Mouse (Mus musculus) heart, embryonic 13.5 days (tissue): Measurements from ENCODE around the gene Camkmt. TPM values are rescaled to one million over a fixed set of nuclear protein-coding genes. Genes with fewer than 3 reads are reported as not detected.

ENCODE experiments used
- ATAC-seq: fragments of 200-750 bp; cut with Nextera tagmentation; 2 replicates; pipeline ENCODE4 v1.8.0; 2017; ENCODE audit warnings: moderate TSS enrichment; ENCODE audit not compliant: insufficient number of reproducible peaks, low FRiP score, low TSS enrichment; ENCODE audit errors: extremely low read depth
- H3K27ac ChIP-seq: fragments of 300-500 bp; sonication (generic); replicated peaks from 2 replicates; pipeline ENCODE4 v1.5.1; 2015; ENCODE audit warnings: moderate library complexity, mild to moderate bottlenecking, inconsistent platforms
- H3K27me3 ChIP-seq: fragments of 300-500 bp; sonication (generic); replicated peaks from 2 replicates; pipeline ENCODE4 v1.6.1; 2015; ENCODE audit warnings: mild to moderate bottlenecking, inconsistent platforms
- H3K36me3 ChIP-seq: fragments of 300-500 bp; sonication (generic); 2 replicates; pipeline ENCODE4 v1.6.1; 2015; ENCODE audit warnings: mild to moderate bottlenecking, inconsistent platforms
- H3K4me1 ChIP-seq: fragments of 300-500 bp; sonication (generic); 2 replicates; pipeline ENCODE4 v1.6.1; 2015; ENCODE audit warnings: inconsistent platforms
- H3K4me2 ChIP-seq: fragments of 300-500 bp; sonication (generic); 2 replicates; pipeline ENCODE4 v1.6.1; 2015; ENCODE audit warnings: inconsistent platforms, mild to moderate bottlenecking, moderate library complexity
- H3K4me3 ChIP-seq: fragments of 300-500 bp; sonication (generic); 2 replicates; pipeline ENCODE4 v1.5.1; 2015; ENCODE audit warnings: moderate library complexity, mild to moderate bottlenecking, inconsistent platforms
- H3K9ac ChIP-seq: fragments of 300-500 bp; sonication (generic); 2 replicates; pipeline ENCODE4 v1.6.1; 2015; ENCODE audit warnings: inconsistent platforms, mild to moderate bottlenecking, moderate library complexity
- H3K9me3 ChIP-seq: fragments of 300-500 bp; sonication (generic); 2 replicates; pipeline ENCODE4 v1.6.1; 2016; ENCODE audit warnings: inconsistent platforms
- WGBS: fragments of 180-500 bp; shearing (Covaris S2); methylation state at CpG from one replicate; pipeline ENCODE4 v1.1.7; 2015; ENCODE audit warnings: mixed read lengths; 5-methylcytosine and 5-hydroxymethylcytosine counted together
- polyA plus RNA-seq: library from polyadenylated mRNA; unstranded; fragments of >200 nt; fragmentation: Nextera tagmentation; extraction: Ambion mirVana; gene quantifications from 2 replicates; pipeline ENCODE4 v1.2.1, GENCODE M21; 2015

Camkmt gene
- polyA plus RNA-seq, 1 experiment from 2014 or later: 6.5 TPM

DNA sequence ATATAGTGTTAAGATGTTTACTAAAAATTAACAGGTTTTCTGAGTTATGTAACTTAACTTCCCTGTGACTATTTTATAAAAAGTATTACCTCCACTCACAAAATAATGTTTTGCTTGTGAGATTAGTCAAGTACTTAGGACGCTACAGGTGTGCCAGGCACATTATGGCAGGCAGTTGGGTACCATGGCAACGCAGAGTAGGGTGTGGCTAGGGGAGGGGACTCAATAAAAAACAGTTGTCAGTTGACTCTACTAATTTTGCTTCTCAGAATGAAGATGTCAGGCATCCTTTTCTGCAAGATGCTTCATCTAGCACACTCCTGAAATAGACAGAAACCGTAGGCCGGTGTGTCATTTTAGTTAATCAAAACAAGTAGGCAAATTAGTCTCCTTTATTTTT, 310.4 kb downstream of the Camkmt start:
- Histone ChIP-seq H3K27ac (no peak overlapping the region), H3K4me1 (peaks cover 24% of the 10 kb centered on the region), H3K9ac (no peak overlapping the region), H3K36me3 (no peaks in the 10 kb centered on the region), H3K9me3 (no peaks in the 10 kb centered on the region), H3K4me3 (no peak overlapping the region), H3K27me3 (no peaks in the 10 kb centered on the region), H3K4me2 (no peak overlapping the region)
- WGBS: 77% methylated on average over 4 of the region's 4 CpGs
- ATAC-seq: no peak

GRCm38 (mm10) chr17:85405161-85405560, 314.8 kb downstream of the Camkmt start:
- Histone ChIP-seq H3K4me2 (no peak overlapping the region), H3K4me1 (peaks cover 35% of the 10 kb centered on the region), H3K27ac (peak overlapping the region; percentile 70; the same call in 1 of the 2 replicates), H3K27me3 (no peaks in the 10 kb centered on the region), H3K4me3 (no peak overlapping the region), H3K9ac (no peak overlapping the region), H3K9me3 (no peaks in the 10 kb centered on the region), H3K36me3 (no peaks in the 10 kb centered on the region)
- WGBS: 80% methylated on average over 5 of the region's 5 CpGs
- no peak for ATAC-seq

- peak overlapping the region; percentile 70 for H3K27ac ChIP-seq
- 44% methylated on average over 10 of the region's 10 CpGs for WGBS
- no peak overlapping the region for H3K4me3 ChIP-seq
- peaks cover 33% of the 10 kb centered on the region for H3K4me1 ChIP-seq
- H3K9ac ChIP-seq: no peak overlapping the region
- H3K27me3 ChIP-seq: no peaks in the 10 kb centered on the region
- peaks cover 4% of the 10 kb centered on the region; the same call in 1 of the 2 replicates for H3K9me3 ChIP-seq
- H3K36me3 ChIP-seq: no peaks in the 10 kb centered on the region
- no peak for ATAC-seq
- peak overlapping the region; percentile 4; the same call in 1 of the 2 replicates for H3K4me2 ChIP-seq
Observed at GRCm38 (mm10) chr17:85406195-85406594, 315.8 kb downstream of the Camkmt start.

- H3K27me3 ChIP-seq: no peaks in the 10 kb centered on the region
- H3K4me2 ChIP-seq: no peak overlapping the region
- H3K36me3 ChIP-seq: no peaks in the 10 kb centered on the region
- H3K9me3 ChIP-seq: no peaks in the 10 kb centered on the region
- no peak overlapping the region for H3K4me3 ChIP-seq
- 75% methylated on average over 7 of the region's 7 CpGs for WGBS
- H3K4me1 ChIP-seq: peaks cover 5% of the 10 kb centered on the region
- H3K27ac ChIP-seq: no peak overlapping the region
- ATAC-seq: no peak
- no peak overlapping the region for H3K9ac ChIP-seq
Observed at GRCm38 (mm10) chr17:85428831-85429230, 338.5 kb downstream of the Camkmt start.

GRCm38 (mm10) chr17:85432923-85433322, 342.6 kb downstream of the Camkmt start:
- Histone ChIP-seq H3K4me2 (peak overlapping the region; percentile 57), H3K27me3 (no peaks in the 10 kb centered on the region), H3K9ac (0 out of 2 replicates have a peak overlapping the region, but pooled peaks have one; percentile 10), H3K36me3 (no peaks in the 10 kb centered on the region), H3K4me1 (peaks cover 5% of the 10 kb centered on the region), H3K4me3 (no peak overlapping the region), H3K27ac (no peak overlapping the region), H3K9me3 (no peaks in the 10 kb centered on the region)
- no peak for ATAC-seq
- 15% methylated on average over 8 of the region's 8 CpGs for WGBS

DNA sequence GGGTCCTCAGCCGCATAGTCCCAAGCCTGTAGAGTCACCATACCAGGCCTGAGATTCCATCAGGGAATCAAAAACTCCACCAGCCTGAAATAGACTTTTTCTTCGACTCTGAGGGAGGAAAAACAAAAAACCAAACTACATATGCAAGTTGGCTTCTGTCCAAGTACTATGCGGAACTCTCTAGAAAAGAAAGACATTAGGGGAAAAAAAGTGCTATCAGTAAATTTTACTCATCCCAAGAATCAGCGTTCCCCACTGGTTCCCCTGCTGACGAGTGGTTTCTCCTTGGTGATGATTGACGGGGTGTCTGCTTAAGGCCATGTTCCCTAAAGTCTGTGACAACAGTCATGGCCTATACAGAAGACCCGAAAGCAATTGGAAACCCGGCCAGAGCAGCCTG, 352.7 kb downstream of the Camkmt start:
- no peaks in the 10 kb centered on the region for H3K9me3 ChIP-seq
- no peak overlapping the region for H3K4me3 ChIP-seq
- no peak for ATAC-seq
- H3K27ac ChIP-seq: no peak overlapping the region
- H3K27me3 ChIP-seq: peaks cover 4% of the 10 kb centered on the region; the same call in 1 of the 2 replicates
- H3K4me2 ChIP-seq: no peak overlapping the region
- 64% methylated on average over 8 of the region's 8 CpGs for WGBS
- no peak overlapping the region for H3K9ac ChIP-seq
- H3K36me3 ChIP-seq: no peaks in the 10 kb centered on the region
- H3K4me1 ChIP-seq: no peaks in the 10 kb centered on the region

- Histone ChIP-seq H3K4me2 (peak overlapping the region; percentile 67), H3K9me3 (no peaks in the 10 kb centered on the region), H3K9ac (no peak overlapping the region; the same call in 1 of the 2 replicates), H3K27ac (no peak overlapping the region), H3K36me3 (no peaks in the 10 kb centered on the region), H3K4me3 (peak overlapping the region; percentile 41), H3K4me1 (peaks cover 11% of the 10 kb centered on the region), H3K27me3 (peaks cover 79% of the 10 kb centered on the region)
- WGBS: 2% methylated on average over 23 of the region's 23 CpGs
- no peak for ATAC-seq
Observed at GRCm38 (mm10) chr17:85454419-85454983, 364.1 kb downstream of the Camkmt start.

- ATAC-seq: no peak
- Histone ChIP-seq H3K4me2 (peak overlapping the region; percentile 67), H3K27me3 (peaks cover 84% of the 10 kb centered on the region), H3K4me3 (peak overlapping the region; percentile 41), H3K9ac (0 out of 2 replicates have a peak overlapping the region, but pooled peaks have one; percentile 44), H3K4me1 (peaks cover 11% of the 10 kb centered on the region), H3K9me3 (no peaks in the 10 kb centered on the region), H3K36me3 (no peaks in the 10 kb centered on the region), H3K27ac (no peak overlapping the region)
- WGBS: 2% methylated on average over 16 of the region's 16 CpGs
Observed at GRCm38 (mm10) chr17:85455063-85455462, 364.7 kb downstream of the Camkmt start.

- peaks cover 11% of the 10 kb centered on the region for H3K4me1 ChIP-seq
- no peak for ATAC-seq
- peak overlapping the region; percentile 10; the same call in 1 of the 2 replicates for H3K4me3 ChIP-seq
- 5% methylated on average over 14 of the region's 14 CpGs for WGBS
- no peak overlapping the region for H3K27ac ChIP-seq
- peaks cover 96% of the 10 kb centered on the region for H3K27me3 ChIP-seq
- no peaks in the 10 kb centered on the region for H3K9me3 ChIP-seq
- H3K4me2 ChIP-seq: peak overlapping the region; percentile 26
- H3K36me3 ChIP-seq: no peaks in the 10 kb centered on the region
- H3K9ac ChIP-seq: no peak overlapping the region
Observed at GRCm38 (mm10) chr17:85458075-85458474, 367.7 kb downstream of the Camkmt start.

GRCm38 (mm10) chr17:85458589-85458988, 368.2 kb downstream of the Camkmt start:
- WGBS: 15% methylated on average over 9 of the region's 9 CpGs
- peaks cover 96% of the 10 kb centered on the region for H3K27me3 ChIP-seq

DNA sequence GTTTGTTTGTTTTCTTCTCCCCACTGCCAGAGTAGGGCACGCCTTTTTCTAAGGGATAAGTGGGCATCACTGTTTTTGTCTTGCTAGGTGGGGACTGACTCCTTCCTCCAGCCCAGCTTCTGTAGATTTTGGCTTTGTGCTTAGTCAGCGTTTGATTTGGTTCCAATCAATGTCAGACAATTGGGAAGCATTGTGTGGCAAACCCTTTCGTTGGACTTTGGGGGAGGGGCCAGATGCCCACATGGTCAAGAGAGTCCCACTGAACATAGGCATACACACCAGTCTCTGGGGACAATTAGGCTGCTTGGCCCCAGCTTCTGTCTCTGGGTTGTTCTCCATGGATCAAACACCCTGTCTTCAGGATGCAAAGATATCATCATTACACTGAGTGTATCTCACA, 371.2 kb downstream of the Camkmt start:
- Histone ChIP-seq H3K4me1 (peaks cover 15% of the 10 kb centered on the region), H3K27ac (no peak overlapping the region), H3K9ac (no peak overlapping the region), H3K4me2 (no peak overlapping the region), H3K27me3 (peaks cover 97% of the 10 kb centered on the region), H3K9me3 (no peaks in the 10 kb centered on the region), H3K36me3 (no peaks in the 10 kb centered on the region), H3K4me3 (no peak overlapping the region)
- no peak for ATAC-seq
- WGBS: 42% methylated on average over 3 of the region's 3 CpGs

More at GRCm38 (mm10) chr17:85458589-85458988, 368.2 kb downstream of the Camkmt start:
- H3K9me3 ChIP-seq: no peaks in the 10 kb centered on the region
- H3K36me3 ChIP-seq: no peaks in the 10 kb centered on the region
- H3K4me2 ChIP-seq: no peak overlapping the region
- no peak overlapping the region for H3K27ac ChIP-seq
- no peak overlapping the region for H3K9ac ChIP-seq
- no peak overlapping the region for H3K4me3 ChIP-seq
- ATAC-seq: no peak
- peaks cover 11% of the 10 kb centered on the region for H3K4me1 ChIP-seq
